Mouse (Mus musculus) stomach, embryonic 15.5 days (tissue): Measurements from ENCODE around the gene Fads6. TPM values are rescaled to one million over a fixed set of nuclear protein-coding genes. Genes with fewer than 3 reads are reported as not detected.

Experiments used
- ATAC-seq: fragments of 200-750 bp; cut with Nextera tagmentation; 2 replicates; pipeline ENCODE4 v1.8.0; 2017; ENCODE audit warnings: low read depth, moderate number of reproducible peaks, moderate TSS enrichment; ENCODE audit not compliant: insufficient read depth, low FRiP score
- H3K27ac ChIP-seq: fragments of 300-500 bp; sonication (generic); 2 replicates; pipeline ENCODE4 v1.5.1; 2015; ENCODE audit warnings: mild to moderate bottlenecking, inconsistent platforms
- H3K27me3 ChIP-seq: fragments of 300-500 bp; sonication (generic); replicated peaks from 2 replicates; pipeline ENCODE4 v1.6.1; 2015; ENCODE audit warnings: inconsistent platforms
- H3K36me3 ChIP-seq: fragments of 300-500 bp; sonication (generic); 2 replicates; pipeline ENCODE4 v1.6.1; 2015; ENCODE audit warnings: inconsistent platforms
- H3K4me1 ChIP-seq: fragments of 300-500 bp; sonication (generic); 2 replicates; pipeline ENCODE4 v1.6.1; 2015; ENCODE audit warnings: inconsistent platforms
- H3K4me2 ChIP-seq: fragments of 300-500 bp; sonication (generic); 2 replicates; pipeline ENCODE4 v1.6.1; 2015; ENCODE audit warnings: mild to moderate bottlenecking, inconsistent platforms
- H3K4me3 ChIP-seq: fragments of 300-500 bp; sonication (generic); replicated peaks from 2 replicates; pipeline ENCODE4 v1.5.1; 2015; ENCODE audit warnings: inconsistent platforms
- H3K9ac ChIP-seq: fragments of 300-500 bp; sonication (generic); 2 replicates; pipeline ENCODE4 v1.6.1; 2015; ENCODE audit warnings: inconsistent platforms
- H3K9me3 ChIP-seq: fragments of 300-500 bp; sonication (generic); 2 replicates; pipeline ENCODE4 v1.6.1; 2016; ENCODE audit warnings: inconsistent platforms
- WGBS: fragments of 180-500 bp; shearing (Covaris S2); methylation state at CpG from one replicate; pipeline ENCODE4 v1.1.7; 2015; 5-methylcytosine and 5-hydroxymethylcytosine counted together
- polyA plus RNA-seq: library from polyadenylated mRNA; unstranded; fragments of >200 nt; fragmentation: Nextera tagmentation; extraction: Ambion mirVana; gene quantifications from 2 replicates; pipeline ENCODE4 v1.2.1, GENCODE M21; 2015

Gene Fads6
- polyA plus RNA-seq, 1 experiment from 2014 or later = 2.0 TPM

- H3K9me3 ChIP-seq = no peaks in the 10 kb centered on the region
- no peak overlapping the region for H3K9ac ChIP-seq
- WGBS = 83% methylated on average over 6 of the region's 6 CpGs
- no peak overlapping the region for H3K4me2 ChIP-seq
- H3K4me3 ChIP-seq = no peak overlapping the region
- H3K36me3 ChIP-seq = no peaks in the 10 kb centered on the region
- no peak for ATAC-seq
- H3K27me3 ChIP-seq = no peaks in the 10 kb centered on the region
- no peak overlapping the region for H3K27ac ChIP-seq
- H3K4me1 ChIP-seq = peaks cover 17% of the 10 kb centered on the region
Observed at GRCm38 (mm10) chr11:115274771-115275170, 22.7 kb downstream of the Fads6 start.

- 82% methylated on average over 7 of the region's 7 CpGs for WGBS
- no peak overlapping the region for H3K27ac ChIP-seq
- no peaks in the 10 kb centered on the region for H3K36me3 ChIP-seq
- H3K4me2 ChIP-seq = no peak overlapping the region
- H3K27me3 ChIP-seq = peaks cover 5% of the 10 kb centered on the region; the same call in 1 of the 2 replicates
- H3K4me3 ChIP-seq = no peak overlapping the region
- H3K9me3 ChIP-seq = no peaks in the 10 kb centered on the region
- H3K4me1 ChIP-seq = peaks cover 17% of the 10 kb centered on the region
- no peak for ATAC-seq
- H3K9ac ChIP-seq = no peak overlapping the region
Observed at GRCm38 (mm10) chr11:115274178-115274577, 23.3 kb downstream of the Fads6 start.

- Histone ChIP-seq H3K4me1 (peaks cover 17% of the 10 kb centered on the region), H3K27me3 (peaks cover 6% of the 10 kb centered on the region; the same call in 1 of the 2 replicates), H3K4me3 (no peak overlapping the region), H3K4me2 (no peak overlapping the region), H3K9me3 (no peaks in the 10 kb centered on the region), H3K9ac (no peak overlapping the region), H3K36me3 (no peaks in the 10 kb centered on the region), H3K27ac (no peak overlapping the region)
- no peak for ATAC-seq
- 61% methylated on average over 7 of the region's 7 CpGs for WGBS
Observed at GRCm38 (mm10) chr11:115273735-115274134, 23.7 kb downstream of the Fads6 start.

GRCm38 (mm10) chr11:115272894-115273498 lies 24.5 kb downstream of the Fads6 start:
- Histone ChIP-seq H3K36me3 (no peaks in the 10 kb centered on the region), H3K27me3 (peaks cover 12% of the 10 kb centered on the region), H3K4me3 (no peak overlapping the region), H3K27ac (no peak overlapping the region), H3K9me3 (no peaks in the 10 kb centered on the region), H3K4me2 (no peak overlapping the region), H3K9ac (no peak overlapping the region), H3K4me1 (peaks cover 15% of the 10 kb centered on the region)
- no peak for ATAC-seq
- 75% methylated on average over 10 of the region's 10 CpGs for WGBS

GRCm38 (mm10) chr11:115271481-115271880 lies 26.0 kb downstream of the Fads6 start:
- ATAC-seq = no peak
- no peak overlapping the region for H3K4me2 ChIP-seq
- H3K9me3 ChIP-seq = no peaks in the 10 kb centered on the region
- peaks cover 21% of the 10 kb centered on the region for H3K4me1 ChIP-seq
- H3K4me3 ChIP-seq = no peak overlapping the region
- peaks cover 27% of the 10 kb centered on the region for H3K27me3 ChIP-seq
- no peaks in the 10 kb centered on the region for H3K36me3 ChIP-seq
- H3K9ac ChIP-seq = no peak overlapping the region
- 62% methylated on average over 10 of the region's 10 CpGs for whole genome bisulfite sequencing
- H3K27ac ChIP-seq = no peak overlapping the region

GRCm38 (mm10) chr11:115271052-115271451 lies 26.4 kb downstream of the Fads6 start:
- Histone ChIP-seq H3K9me3 (no peaks in the 10 kb centered on the region), H3K36me3 (no peaks in the 10 kb centered on the region), H3K27ac (no peak overlapping the region), H3K4me3 (no peak overlapping the region), H3K27me3 (peaks cover 31% of the 10 kb centered on the region), H3K4me1 (peaks cover 22% of the 10 kb centered on the region), H3K9ac (no peak overlapping the region), H3K4me2 (no peak overlapping the region)
- no peak for ATAC-seq
- 77% methylated on average over 9 of the region's 9 CpGs for WGBS

GRCm38 (mm10) chr11:115270148-115270861 lies 27.2 kb downstream of the Fads6 start:
- Histone ChIP-seq H3K27me3 (peaks cover 39% of the 10 kb centered on the region), H3K27ac (no peak overlapping the region), H3K4me2 (no peak overlapping the region; the same call in 1 of the 2 replicates), H3K4me1 (peaks cover 18% of the 10 kb centered on the region), H3K4me3 (no peak overlapping the region), H3K9me3 (no peaks in the 10 kb centered on the region), H3K36me3 (no peaks in the 10 kb centered on the region), H3K9ac (no peak overlapping the region)
- WGBS = 33% methylated on average over 19 of the region's 19 CpGs
- no peak for ATAC-seq

- no peak overlapping the region for H3K9ac ChIP-seq
- 86% methylated on average over 27 of the region's 27 CpGs for WGBS
- no peak overlapping the region for H3K27ac ChIP-seq
- no peak for ATAC-seq
- H3K4me2 ChIP-seq = no peak overlapping the region
- H3K36me3 ChIP-seq = no peaks in the 10 kb centered on the region
- H3K9me3 ChIP-seq = no peaks in the 10 kb centered on the region
- H3K4me3 ChIP-seq = no peak overlapping the region
- peaks cover 19% of the 10 kb centered on the region for H3K4me1 ChIP-seq
- peaks cover 47% of the 10 kb centered on the region for H3K27me3 ChIP-seq
Observed at GRCm38 (mm10) chr11:115269330-115270066, 28.0 kb downstream of the Fads6 start.

GRCm38 (mm10) chr11:115267958-115268357 lies 29.5 kb downstream of the Fads6 start:
- no peaks in the 10 kb centered on the region for H3K9me3 ChIP-seq
- H3K4me2 ChIP-seq = no peak overlapping the region
- no peak overlapping the region for H3K9ac ChIP-seq
- H3K27me3 ChIP-seq = peaks cover 59% of the 10 kb centered on the region
- H3K4me3 ChIP-seq = no peak overlapping the region
- no peak overlapping the region for H3K27ac ChIP-seq
- H3K36me3 ChIP-seq = no peaks in the 10 kb centered on the region
- peaks cover 19% of the 10 kb centered on the region for H3K4me1 ChIP-seq
- 70% methylated on average over 11 of the region's 11 CpGs for WGBS
- ATAC-seq = no peak

- Histone ChIP-seq H3K4me1 (peaks cover 19% of the 10 kb centered on the region), H3K4me3 (peak within 1 kb of the TSS; percentile 31), H3K9me3 (no peaks in the 10 kb centered on the region), H3K27me3 (peaks cover 66% of the 10 kb centered on the region), H3K36me3 (no peaks in the 10 kb centered on the region), H3K9ac (no peak within 1 kb of the TSS), H3K27ac (no peak within 1 kb of the TSS), H3K4me2 (peak within 1 kb of the TSS; percentile 57)
- no peak for ATAC-seq
- WGBS = 11% methylated on average over 29 of the region's 50 CpGs
Observed at GRCm38 (mm10) chr11:115267061-115267883, 30.2 kb downstream of the Fads6 start, which contains the start of gene Grin2c. Grin2c (minus strand) TSS chr11:115267243.

GRCm38 (mm10) chr11:115266400-115266778 lies 31.1 kb downstream of the Fads6 start:
- Histone ChIP-seq H3K9ac (no peak overlapping the region), H3K4me2 (peak overlapping the region; percentile 57), H3K9me3 (no peaks in the 10 kb centered on the region), H3K27ac (no peak overlapping the region), H3K4me3 (peak overlapping the region; percentile 31), H3K36me3 (no peaks in the 10 kb centered on the region), H3K4me1 (peaks cover 19% of the 10 kb centered on the region), H3K27me3 (peaks cover 74% of the 10 kb centered on the region)
- no peak for ATAC-seq
- 3% methylated on average over 22 of the region's 22 CpGs for WGBS
